Mouse (Mus musculus) urinary bladder, adult 18-20 months (tissue): ENCODE data around the gene Dnaja3.
A peak's percentile ranks its signal among the peaks of the same experiment; 100 is the strongest.

ENCODE experiments used
- DNase-seq, 2 experiments: peaks; one replicate each; pipeline ENCODE4 v3.0.0; 2022; ENCODE audit warnings: low spot score in 2 of 2, mixed read lengths in 2 of 2

Gene Dnaja3

DNA sequence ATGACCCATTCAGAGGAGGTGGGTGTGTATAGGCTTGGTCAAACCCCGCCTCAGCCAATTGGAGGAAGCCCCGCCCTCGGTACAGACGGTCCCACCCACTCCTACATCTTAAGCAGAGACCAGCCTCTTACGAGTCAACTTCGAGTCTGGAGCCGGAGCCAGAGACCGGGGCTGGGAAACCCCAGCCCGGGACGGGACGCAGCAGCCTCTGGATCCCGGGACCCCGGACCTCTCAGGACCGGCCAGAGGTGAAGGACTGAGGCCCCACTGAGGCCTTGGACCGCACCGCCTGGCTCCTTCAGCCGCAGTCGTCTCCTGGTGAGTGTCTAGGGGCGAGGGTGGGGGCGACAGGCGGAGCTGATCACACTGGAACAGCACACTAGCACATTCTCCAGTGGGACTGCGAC lies at the start of gene Dnaja3, which contains the start of gene Vasn:
Dnaja3 (plus strand) TSS at position 159 of the 407 bp plus-strand sequence.
Vasn (plus strand) TSS at position 111 of the 407 bp plus-strand sequence.
- DNase-seq = peak; percentile 80 to 91

DNA sequence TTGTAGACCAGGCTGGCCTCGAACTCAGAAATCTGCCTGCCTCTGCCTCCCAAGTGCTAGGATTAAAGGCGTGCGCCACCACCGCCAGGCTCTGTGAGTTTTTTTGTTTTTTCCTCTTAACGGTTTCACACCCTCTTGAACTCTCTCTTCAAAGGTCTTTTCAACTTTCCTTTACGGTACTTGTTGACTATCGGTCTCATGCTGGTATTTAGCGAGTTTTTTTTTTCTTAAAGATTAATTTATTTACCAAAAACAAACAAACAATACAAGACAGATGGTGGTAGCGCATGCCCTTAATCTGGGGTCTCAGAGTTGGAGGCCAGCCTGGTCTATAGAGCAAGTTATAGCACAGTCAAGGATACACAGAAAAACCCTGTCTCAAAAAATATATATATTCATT lies 49.6 kb upstream of the Dnaja3 start:
- no peak for DNase-seq

DNA sequence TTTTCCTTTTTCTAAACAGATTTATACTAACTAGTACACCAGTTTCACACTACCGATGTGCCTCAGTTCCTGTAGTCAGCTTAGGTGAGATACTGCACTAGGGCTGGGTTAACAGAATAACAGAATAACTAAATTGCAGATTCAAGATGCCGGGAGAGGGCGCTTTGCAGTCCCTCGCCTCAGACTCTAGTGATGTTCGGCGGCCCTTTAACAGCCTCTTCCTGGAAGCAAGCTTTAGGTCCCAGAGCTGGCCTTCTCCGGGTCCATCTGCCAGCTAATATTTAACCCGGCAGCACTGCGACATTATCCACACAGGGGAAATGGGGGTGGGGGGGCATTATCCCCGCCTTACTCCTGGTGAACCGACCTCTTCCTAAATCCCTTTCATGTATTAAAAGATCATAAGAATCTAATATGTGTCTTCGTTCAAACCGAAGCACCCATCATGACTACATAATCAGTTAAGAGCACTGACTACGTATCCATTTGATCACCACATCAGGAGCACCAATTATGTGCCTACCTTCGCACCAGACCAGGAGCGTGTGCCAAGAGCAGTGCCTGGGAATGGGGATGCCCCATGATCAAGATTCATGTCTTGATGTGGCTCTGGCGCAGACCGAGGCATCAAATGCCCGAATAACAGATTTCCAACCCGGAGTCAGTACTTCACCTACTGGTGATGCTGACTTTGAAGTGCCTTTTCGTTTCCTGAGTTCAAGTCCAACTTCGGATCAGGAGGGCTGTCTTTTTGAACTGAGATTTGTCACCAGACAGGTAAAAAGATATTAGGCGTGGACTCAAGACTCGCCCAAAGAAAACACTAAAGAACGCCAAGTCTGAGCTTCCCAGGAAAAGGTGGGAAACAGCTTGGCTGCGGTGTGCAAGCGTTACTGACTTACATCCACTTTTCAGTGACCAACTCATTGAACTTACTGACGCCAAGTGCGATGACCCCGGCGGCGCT lies 46.6 kb upstream of the Dnaja3 start:
- no peak for DNase-seq

DNA sequence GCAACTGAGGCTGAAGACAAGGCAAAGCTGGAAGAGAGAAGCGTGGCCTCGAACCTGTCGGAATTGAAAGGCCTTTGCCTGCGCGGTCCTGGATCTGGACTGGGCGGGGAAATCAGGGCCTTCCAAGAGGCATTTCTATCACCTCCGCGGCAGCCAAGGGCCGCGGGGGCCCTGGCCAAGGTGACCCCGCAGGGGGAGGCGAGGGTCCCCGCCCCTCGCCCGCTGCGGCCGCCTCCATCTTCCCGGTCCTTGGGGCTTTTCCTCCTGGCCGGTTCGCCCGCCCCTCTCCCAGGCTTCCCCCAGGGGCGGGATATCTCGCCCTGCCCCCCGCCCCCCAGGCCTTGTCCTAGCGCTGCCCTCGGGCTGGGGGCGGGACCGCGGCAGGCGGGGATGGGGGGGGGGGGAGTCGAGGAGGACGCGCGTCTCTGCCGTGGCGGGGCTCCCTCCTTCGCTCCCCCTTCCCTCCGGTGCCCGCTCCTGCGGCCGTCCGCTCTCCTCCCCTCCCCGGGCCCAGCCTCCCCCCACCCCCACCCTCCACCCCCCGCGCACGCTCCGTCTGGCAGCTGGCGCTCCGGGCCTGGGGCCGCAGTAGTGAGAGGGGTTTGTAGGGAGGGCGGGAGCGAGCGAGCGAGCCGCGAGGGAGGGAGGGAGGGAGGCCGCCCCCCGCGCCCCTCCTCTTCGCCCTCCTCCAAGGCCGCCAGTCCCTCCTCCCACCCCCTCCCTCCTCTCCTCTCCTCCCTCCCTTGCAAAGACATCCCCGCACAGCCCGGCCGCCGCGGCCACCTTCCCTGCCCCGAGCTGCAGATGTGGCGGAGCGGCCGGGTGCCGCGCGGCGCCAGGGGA lies 45.6 kb upstream of the Dnaja3 start, which contains the start of gene Glis2:
Glis2 (plus strand) TSS at position 743 of the 843 bp plus-strand sequence.
- peak in 1 of 2 experiments; percentile 32 for DNase-seq

DNA sequence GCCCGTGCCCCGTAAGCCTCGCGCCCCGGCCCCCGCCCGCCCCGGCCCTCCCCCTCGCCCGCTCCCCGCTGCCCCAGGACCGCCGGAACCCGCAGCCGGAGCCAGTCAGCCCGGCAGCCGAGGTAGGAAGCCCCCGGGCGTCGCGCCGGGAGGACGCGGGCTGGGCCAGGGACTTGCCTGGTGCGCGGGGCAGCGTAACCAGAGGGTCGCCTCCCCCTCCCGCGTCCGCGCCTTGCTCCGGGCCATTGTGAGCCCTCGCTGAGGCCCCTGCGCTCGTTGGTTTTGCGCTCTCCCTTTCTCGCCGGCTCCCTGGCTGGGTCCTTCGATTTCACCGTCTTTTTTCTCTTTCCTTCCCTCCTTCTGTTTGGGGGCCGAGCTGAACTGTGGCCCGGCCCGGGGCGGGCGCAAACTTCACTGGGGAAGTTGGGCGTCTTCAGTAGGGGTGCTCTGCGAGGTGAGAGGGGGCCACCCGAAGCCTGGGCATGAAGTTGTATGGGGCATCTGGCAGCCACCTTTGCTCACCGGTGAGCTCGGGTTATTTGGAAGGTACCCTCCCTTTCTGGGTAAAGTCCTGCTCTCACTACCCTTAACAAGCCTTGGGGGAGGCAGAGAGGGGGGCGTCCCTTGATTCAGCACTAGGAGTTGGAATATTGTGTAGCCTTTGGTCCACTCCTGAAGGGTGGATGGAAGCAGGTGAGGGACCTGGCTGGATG lies 44.8 kb upstream of the Dnaja3 start:
- no peak for DNase-seq

DNA sequence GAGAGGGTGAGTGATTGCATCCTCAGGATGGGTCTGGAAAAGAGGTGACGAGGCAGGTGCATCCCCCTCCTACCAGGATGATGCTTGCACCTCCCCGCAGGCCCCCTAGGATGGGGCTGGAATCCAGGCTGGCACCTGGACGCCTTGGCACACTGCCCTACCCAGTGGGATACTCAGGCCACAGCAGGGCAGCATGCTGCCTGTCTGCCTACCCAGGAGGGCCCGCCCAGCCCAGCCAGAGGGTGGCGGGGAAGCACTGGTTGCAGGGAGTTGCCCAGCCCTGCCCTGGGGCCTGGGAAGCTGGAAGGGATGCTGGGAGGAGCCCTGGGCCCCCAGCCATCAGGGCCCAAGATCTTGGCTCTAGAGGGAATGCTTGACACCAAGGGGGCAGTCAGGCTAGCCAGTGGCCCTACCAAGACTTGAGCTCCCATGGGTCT lies 44.2 kb upstream of the Dnaja3 start:
- peak in 1 of 2 experiments; percentile 28 for DNase-seq

DNA sequence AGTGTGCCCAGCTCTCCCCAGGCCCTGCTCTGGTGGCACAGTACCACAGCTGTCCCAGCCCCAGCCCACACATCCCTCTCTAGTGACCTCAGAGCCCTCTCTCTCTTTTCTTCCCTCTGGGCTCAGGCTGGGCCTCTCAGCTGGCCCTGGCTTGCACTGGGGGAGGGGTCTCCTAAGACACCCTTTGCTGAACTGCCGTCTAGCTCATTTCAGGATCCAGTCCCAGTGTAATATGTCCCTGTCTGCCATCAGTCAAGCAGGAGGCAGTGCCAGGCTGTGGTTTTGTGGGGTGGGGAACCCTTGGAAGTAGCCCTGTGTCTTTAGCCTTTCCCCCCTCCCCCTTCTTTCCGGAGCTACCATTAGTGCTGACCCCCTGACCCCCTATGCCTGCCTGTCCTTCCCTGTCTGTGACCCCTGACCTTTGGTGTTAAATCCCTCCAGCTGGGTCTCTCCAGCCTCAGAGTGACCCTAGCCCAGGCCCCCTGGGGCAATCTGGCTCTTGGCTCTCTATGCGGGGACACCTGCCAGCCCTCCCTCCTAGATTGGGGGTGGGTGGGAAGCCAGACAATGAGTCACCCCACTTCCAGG lies 43.6 kb upstream of the Dnaja3 start:
- DNase-seq = no peak

DNA sequence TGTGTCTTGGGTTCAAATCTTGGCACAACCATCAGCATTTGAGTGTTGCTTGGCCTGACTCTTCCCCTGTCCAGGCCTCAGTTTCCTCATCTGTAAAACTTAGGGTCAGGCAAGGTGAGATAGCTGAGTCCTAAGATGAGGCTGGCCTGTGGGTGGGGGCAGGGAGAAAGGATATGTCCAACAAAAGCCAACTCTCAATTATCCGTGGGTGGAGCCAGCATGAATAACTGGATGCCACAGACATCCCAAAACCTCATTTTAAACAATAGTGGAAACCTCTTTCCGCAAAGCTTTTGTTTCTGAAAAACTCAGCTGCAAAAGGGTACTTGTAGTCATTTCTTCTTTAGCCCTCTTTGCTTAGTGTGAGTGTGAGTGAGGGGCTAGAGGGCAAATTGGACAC lies 43.0 kb upstream of the Dnaja3 start:
- DNase-seq = no peak

DNA sequence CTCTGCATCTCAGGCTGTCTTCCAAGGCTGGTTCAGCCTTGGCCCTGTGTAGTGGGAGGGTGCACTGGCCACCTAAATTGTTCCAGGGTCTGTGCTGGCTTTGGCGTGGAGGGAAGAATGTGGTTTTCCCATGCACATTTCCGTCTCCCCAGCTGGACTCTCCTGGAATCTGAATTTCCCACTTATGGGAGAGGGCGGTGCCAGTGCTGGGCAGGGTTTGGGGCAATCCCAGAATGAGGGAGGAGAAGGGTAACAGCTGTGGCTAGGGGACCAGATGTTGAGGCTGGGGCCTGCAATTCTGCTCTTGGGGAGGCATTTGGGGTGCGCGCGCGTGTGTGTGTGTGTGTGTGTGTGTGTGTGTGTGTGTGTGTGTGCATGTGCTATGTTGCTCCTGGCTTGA lies 42.5 kb upstream of the Dnaja3 start:
- no peak for DNase-seq

DNA sequence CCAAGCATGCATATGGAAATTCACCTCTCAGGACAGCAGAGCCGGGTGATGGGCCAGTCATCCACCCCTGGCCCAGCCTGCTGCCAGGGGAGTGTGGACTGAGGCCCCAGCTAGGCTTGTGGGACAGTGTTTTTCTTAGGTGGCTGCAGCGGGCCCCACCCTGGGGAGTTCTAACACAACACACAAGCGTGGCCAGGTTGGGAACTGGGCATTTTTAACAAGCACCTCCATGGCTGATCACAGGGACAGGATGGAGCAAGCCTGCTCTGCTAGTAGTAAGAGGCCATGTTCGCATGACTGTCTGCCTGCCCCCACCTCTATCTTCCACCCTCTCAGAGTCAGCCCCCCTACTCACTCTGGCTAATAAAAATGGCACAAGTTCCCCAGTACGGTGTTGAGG lies 41.7 kb upstream of the Dnaja3 start:
- DNase-seq = no peak

DNA sequence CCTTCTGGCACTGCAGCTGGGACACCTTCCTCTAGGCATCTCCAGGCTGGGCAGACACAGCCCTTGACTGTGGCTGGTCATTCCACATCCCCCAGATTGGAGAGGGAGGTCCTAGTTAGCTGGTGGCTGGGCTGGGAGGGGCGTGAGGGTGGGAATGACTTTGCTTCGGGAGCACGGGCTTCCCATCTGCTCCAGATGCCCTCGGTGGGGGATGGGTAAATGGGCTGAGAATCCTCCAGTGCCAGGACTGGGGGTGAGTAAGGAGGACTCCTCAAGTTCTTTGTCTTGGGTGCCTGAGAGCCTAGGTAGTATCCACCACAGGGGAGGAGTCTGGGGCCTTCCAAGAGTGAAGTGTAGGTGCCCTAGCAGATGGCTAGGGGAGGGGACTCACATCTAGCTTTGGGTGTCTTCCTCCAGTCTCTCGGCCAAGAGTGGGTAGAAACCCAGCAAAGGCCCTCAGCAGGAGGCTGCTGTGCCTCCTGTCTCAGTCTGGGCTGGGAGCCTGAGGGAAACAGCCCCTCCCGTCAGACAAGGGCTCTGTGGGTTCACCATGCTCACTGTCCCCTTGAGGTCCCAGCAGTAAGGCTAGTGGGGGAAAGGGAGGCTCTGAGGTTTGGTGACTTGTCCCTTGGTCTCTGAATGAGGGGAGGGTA lies 40.8 kb upstream of the Dnaja3 start:
- DNase-seq = no peak

DNA sequence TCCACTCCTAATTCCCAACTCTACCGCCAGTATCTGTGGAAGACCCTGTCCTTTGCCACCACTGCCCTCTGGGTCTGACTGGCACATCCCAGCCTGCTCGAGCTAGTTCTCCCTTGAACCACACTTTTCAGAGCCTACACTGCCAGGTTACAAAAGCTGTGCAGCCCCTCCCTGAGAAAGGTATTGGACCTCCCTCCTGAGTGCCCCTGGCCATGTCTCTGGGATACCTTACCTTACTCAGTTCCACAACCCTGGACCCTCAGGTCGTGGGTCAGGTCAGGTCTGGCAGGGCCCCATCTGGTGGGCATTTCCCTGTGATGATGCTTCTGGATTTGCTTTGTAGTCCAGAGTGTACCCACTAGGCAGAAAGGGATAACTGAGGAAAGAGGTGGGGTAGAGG lies 40.2 kb upstream of the Dnaja3 start:
- no peak for DNase-seq

DNA sequence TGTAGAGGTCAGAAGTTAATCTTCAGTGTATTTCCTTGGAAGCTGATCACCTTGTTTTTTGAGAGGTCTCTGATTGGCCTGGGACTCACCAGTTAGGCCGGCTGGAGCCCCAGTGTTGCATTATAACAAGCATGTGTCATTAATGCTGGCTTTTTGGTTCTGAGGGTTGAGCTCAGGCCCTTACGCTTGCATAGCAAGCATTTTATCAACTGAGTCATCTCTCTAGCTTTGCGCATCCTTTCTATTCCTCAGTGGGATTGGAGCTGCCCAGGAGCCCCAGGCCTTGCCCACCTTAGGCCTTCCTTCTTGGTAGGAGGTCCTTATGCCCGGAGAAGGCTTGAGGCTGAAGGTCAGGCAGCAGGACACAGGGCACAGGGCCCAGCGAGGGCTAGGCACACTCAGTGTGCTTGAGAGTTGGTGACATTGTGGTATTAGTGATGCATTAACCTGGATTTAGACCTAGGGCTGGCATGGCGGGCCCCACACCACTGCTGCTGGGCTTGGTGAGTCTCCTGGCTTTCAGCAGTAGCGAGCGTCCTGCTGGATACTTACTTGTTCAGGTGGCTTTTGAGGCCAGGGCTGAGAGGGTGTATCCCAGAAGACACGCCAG lies 39.0 kb upstream of the Dnaja3 start:
- DNase-seq = no peak

DNA sequence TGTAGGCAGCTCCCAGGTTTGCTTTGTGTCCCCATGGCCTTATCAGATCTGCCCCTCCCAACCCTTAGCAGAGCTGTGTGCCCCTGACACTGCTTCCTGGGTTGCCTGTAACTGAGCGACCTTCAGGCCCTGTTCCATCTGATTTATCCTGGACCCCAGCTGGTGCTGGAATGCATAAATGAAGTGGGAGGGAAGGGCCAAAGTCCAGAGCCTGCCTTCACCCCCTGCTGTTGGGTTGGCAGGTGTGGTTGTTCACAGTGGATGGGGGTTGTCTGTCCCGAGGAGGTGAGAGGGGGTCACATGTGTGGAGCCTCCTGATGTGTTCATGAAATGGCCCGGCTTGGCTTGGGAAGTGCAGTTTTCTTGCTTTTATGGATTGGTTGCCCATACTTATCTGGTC lies 37.6 kb upstream of the Dnaja3 start:
- no peak for DNase-seq

DNA sequence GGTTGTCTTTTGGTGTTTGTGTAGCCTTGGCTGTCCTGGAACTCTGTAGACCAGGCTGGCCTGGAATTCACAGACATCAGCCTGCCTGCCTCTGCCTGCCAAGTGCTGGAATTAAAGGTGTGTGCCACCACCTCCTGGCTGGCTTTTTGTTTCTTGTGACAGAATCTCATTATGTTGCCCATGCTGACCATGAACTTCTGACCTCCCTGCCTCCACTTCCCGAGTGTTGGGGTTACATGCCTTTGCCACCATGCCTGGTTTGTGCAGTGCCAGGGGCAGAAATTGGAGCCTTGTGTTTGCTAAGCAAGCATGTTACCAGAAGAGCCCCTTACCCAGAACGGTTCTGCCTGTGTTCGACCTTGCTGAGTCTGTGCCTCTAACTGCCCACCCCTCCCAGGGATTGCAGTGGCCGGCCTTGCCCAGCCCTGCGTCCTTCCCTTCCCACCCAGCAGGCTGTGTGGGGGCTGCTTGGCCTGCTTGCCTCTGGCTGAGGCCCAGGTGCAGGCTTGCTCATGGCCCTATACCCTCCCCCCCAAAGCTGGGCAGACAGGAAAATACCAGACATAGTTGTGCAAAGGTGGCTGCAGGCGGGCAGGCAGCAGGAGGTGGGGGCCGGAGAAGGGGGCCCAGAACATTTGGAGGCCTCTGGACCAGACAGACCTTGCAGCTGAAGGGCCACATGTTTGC lies 36.9 kb upstream of the Dnaja3 start:
- no peak for DNase-seq

DNA sequence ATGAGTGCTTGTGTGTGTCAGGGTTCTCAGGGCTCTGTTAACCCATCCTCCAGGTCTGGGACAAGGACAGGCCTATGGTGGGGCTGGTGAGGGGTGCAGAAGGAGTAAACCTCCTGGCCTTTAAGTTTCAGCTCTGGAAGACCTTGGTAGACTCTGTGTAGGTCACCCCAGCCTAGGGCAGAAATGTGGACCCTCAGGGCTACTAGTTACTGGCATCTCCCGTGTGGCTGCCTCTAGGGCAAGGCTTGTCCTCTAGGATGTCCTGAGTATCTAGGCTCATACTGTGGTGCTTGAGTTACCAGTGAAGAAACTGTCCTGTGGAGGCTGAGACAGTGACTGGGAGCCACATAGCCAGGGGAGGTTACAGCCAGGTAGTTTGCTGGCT lies 36.3 kb upstream of the Dnaja3 start:
- DNase-seq = no peak

DNA sequence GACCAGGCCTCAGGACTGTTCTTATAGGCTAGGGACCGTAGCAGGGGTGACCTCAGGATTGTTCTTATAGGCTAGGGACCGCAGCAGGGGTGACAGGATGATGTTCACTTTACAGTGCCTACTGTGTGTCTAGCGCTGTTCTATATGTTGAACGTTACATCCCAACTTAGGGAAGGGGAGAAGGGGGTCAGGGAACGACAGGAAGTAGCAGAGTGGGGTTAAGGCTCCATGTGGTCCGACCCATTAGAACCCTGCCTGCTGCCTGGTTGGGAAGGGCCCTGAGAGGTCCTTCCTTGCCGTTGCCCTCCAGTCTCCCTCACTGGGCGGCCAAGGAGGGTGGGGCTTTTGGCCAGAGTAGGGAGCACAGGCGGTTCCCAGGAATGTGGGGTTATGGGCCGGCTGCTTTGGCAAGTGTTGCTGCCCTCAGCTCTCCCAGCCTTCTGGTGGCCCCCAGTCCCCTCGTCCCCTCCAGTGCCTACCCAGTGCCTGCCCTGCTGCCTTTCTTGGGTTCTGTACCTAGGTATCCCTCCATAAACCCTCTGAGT lies 35.4 kb upstream of the Dnaja3 start:
- no peak for DNase-seq

DNA sequence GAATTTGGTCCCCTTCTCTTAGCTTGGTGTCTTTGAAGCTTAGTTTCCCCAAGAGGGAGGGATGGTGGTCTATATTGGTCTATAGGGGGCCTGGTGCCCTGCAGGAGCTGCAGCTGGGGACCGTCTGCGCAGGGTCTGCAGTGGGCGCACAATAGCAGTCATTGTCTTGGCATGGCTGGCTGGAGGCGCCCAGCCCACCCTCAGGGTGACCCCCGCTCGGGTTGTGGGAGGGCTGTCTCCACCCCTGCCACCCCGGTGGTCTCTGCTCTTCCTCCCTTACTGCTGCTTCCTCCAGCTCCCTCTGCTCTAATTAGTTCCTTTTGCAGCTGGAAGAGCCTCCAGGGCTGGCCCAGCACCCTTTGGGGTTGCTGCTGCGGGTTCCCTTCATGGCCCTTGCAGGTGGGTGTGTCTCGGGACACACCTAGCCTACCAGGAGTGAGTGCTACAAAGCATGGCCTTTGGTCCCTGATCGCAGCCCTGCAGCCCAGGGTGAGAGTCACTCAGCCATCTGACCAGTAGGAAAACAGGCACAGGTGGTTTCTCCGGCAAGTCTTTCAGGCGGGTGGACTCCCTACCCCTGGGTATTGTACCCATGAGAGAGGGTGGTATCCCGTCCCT lies 34.2 kb upstream of the Dnaja3 start:
- DNase-seq = no peak
